In genomic region chr4:134312901-134313300, GRCm38 (mm10) we compare ENCODE assay signal across 16 mouse cellular contexts. TPM values are rescaled to one million over a fixed set of nuclear protein-coding genes. Genes with fewer than 3 reads are reported as not detected.
DNase-seq lines count a peak whose midpoint lies in the region; ATAC-seq and TF ChIP-seq lines count a peak whose summit lies in the region.
"Had no signal": no experiment of that assay in that cellular context is flagged by ENCODE, and none has a peak within 500 bp of the region (broad histone marks: within the 10 kb centered on the region; RNA-seq: fewer than 3 reads in every experiment).

No protein-coding gene starts in this region.

- no peak for TF ChIP-seq POLR2A in thymus, adult 2 months (IDR thresholded peaks at IDR 0.05; ENCODE audit: control insufficient read depth, extremely low read depth, insufficient read depth, low read length, poor library complexity)

- peaks cover 12% of the 10 kb centered on the region; the same call in 1 of the 2 replicates for H3K4me1 ChIP-seq in heart, postnatal 0 days (ENCODE audit: control insufficient read depth, insufficient read depth)
- peaks cover 24% of the 10 kb centered on the region for H3K4me1 ChIP-seq in heart, embryonic 12.5 days (replicated peaks)
- no peaks in the 10 kb centered on the region for H3K4me1 ChIP-seq in midbrain, postnatal 0 days (ENCODE audit: insufficient read depth, low read length)
- peaks cover 2% of the 10 kb centered on the region; the same call in 1 of the 2 replicates for H3K4me1 ChIP-seq in midbrain, embryonic 16.5 days (ENCODE audit: control insufficient read depth, insufficient read depth, low read length)
- H3K4me1 ChIP-seq in thymus, adult 2 months (replicated peaks; ENCODE audit: control insufficient read depth, insufficient read depth, low read length), result no peaks in the 10 kb centered on the region

- TF ChIP-seq CTCF in heart, postnatal 0 days (IDR thresholded peaks at IDR 0.05; ENCODE audit: low read depth), result peak; percentile 34
- TF ChIP-seq CTCF in midbrain, postnatal 0 days (IDR thresholded peaks at IDR 0.05), result peak; percentile 45
- no peak for TF ChIP-seq CTCF in thymus, adult 2 months (IDR thresholded peaks at IDR 0.05; ENCODE audit: borderline replicate concordance, control insufficient read depth, extremely low read depth, insufficient read depth, low read length, poor library complexity)

- peaks cover 5% of the 10 kb centered on the region; the same call in 1 of the 2 replicates for H3K36me3 ChIP-seq in heart, postnatal 0 days (replicated peaks; ENCODE audit: control insufficient read depth, insufficient read depth, low read length)
- peaks cover 8% of the 10 kb centered on the region for H3K36me3 ChIP-seq in heart, embryonic 12.5 days
- H3K36me3 ChIP-seq in midbrain, postnatal 0 days (ENCODE audit: insufficient read depth, low read length), result no peaks in the 10 kb centered on the region
- H3K36me3 ChIP-seq in midbrain, embryonic 16.5 days (ENCODE audit: control insufficient read depth, insufficient read depth, low read length), result no peaks in the 10 kb centered on the region
- no peaks in the 10 kb centered on the region for H3K36me3 ChIP-seq in thymus, adult 2 months (ENCODE audit: control insufficient read depth, insufficient read depth, low read length)
- H3K36me3 ChIP-seq: embryonic facial prominence, embryonic 15.5 days had no signal

- H3K27ac ChIP-seq in heart, postnatal 0 days (ENCODE audit: low read depth), result no peak overlapping the region
- no peak overlapping the region for H3K27ac ChIP-seq in heart, embryonic 12.5 days (ENCODE audit: poor library complexity, severe bottlenecking)
- H3K27ac ChIP-seq in midbrain, postnatal 0 days (ENCODE audit: low read depth, low read length), result no peak overlapping the region
- H3K27ac ChIP-seq in midbrain, embryonic 16.5 days (ENCODE audit: low read length), result no peak overlapping the region
- no peak overlapping the region for H3K27ac ChIP-seq in thymus, adult 2 months (ENCODE audit: control insufficient read depth, insufficient read depth, low read length)
- H3K27ac ChIP-seq: embryonic facial prominence, embryonic 15.5 days had no signal

- no peak for DNase-seq in heart, postnatal 0 days (ENCODE audit: low spot score)
- DNase-seq in midbrain, postnatal 0 days (ENCODE audit: low spot score), result no peak
- peak; percentile 28 for DNase-seq in NIH3T3 (ENCODE audit: low read depth)
- DNase-seq in testis, postnatal 10 days (ENCODE audit: low spot score), result peak; percentile 73
- no peak for DNase-seq in Muller cell, postnatal 12 days (ENCODE audit: inconsistent ontology term)
- DNase-seq in thymus, adult 2 months, result no peak
- DNase-seq: cerebellum, adult 2 months; retina, postnatal 1 day had no signal

- no peaks in the 10 kb centered on the region for H3K9me3 ChIP-seq in heart, postnatal 0 days (replicated peaks; ENCODE audit: control insufficient read depth, low read length)
- H3K9me3 ChIP-seq in heart, embryonic 12.5 days (replicated peaks), result peaks cover 5% of the 10 kb centered on the region
- H3K9me3 ChIP-seq in midbrain, postnatal 0 days (ENCODE audit: low read length), result no peaks in the 10 kb centered on the region
- H3K9me3 ChIP-seq in midbrain, embryonic 16.5 days (replicated peaks; ENCODE audit: control insufficient read depth, low read length, poor library complexity, severe bottlenecking), result no peaks in the 10 kb centered on the region
- H3K9me3 ChIP-seq: embryonic facial prominence, embryonic 15.5 days had no signal

- ATAC-seq in heart, postnatal 0 days (ENCODE audit: insufficient read depth, low read depth), result no peak
- ATAC-seq in heart, embryonic 12.5 days (ENCODE audit: insufficient number of reproducible peaks, low FRiP score), result no peak
- no peak for ATAC-seq in midbrain, postnatal 0 days (ENCODE audit: low FRiP score)
- ATAC-seq in midbrain, embryonic 16.5 days, result no peak

- no peaks in the 10 kb centered on the region for H3K27me3 ChIP-seq in heart, postnatal 0 days (ENCODE audit: control insufficient read depth, insufficient read depth, low read length)
- no peaks in the 10 kb centered on the region for H3K27me3 ChIP-seq in heart, embryonic 12.5 days (replicated peaks)
- H3K27me3 ChIP-seq in midbrain, postnatal 0 days (ENCODE audit: insufficient read depth, low read length), result no peaks in the 10 kb centered on the region
- no peaks in the 10 kb centered on the region for H3K27me3 ChIP-seq in midbrain, embryonic 16.5 days (ENCODE audit: control insufficient read depth, insufficient read depth, low read depth, low read length)
- H3K27me3 ChIP-seq in thymus, adult 2 months (ENCODE audit: control insufficient read depth, insufficient read depth, low read length), result no peaks in the 10 kb centered on the region
- H3K27me3 ChIP-seq: embryonic facial prominence, embryonic 15.5 days had no signal

- H3K9ac ChIP-seq in heart, postnatal 0 days (replicated peaks; ENCODE audit: low read depth, low read length), result no peak overlapping the region
- no peak overlapping the region for H3K9ac ChIP-seq in heart, embryonic 12.5 days
- no peak overlapping the region for H3K9ac ChIP-seq in midbrain, postnatal 0 days (replicated peaks; ENCODE audit: low read length, poor library complexity, severe bottlenecking)
- no peak overlapping the region for H3K9ac ChIP-seq in midbrain, embryonic 16.5 days (ENCODE audit: low read depth, low read length)
- H3K9ac ChIP-seq: embryonic facial prominence, embryonic 15.5 days had no signal

- no peak overlapping the region for H3K4me2 ChIP-seq in heart, postnatal 0 days (ENCODE audit: low read depth, low read length)
- H3K4me2 ChIP-seq in heart, embryonic 12.5 days, result no peak overlapping the region
- no peak overlapping the region for H3K4me2 ChIP-seq in midbrain, postnatal 0 days (ENCODE audit: low read depth, low read length, poor library complexity, severe bottlenecking)
- no peak overlapping the region for H3K4me2 ChIP-seq in midbrain, embryonic 16.5 days (ENCODE audit: low read length)
- H3K4me2 ChIP-seq: embryonic facial prominence, embryonic 15.5 days had no signal

- H3K4me3 ChIP-seq in heart, postnatal 0 days (ENCODE audit: low read depth, low read length), result no peak overlapping the region
- no peak overlapping the region for H3K4me3 ChIP-seq in heart, embryonic 12.5 days
- H3K4me3 ChIP-seq in midbrain, postnatal 0 days (ENCODE audit: low read depth, low read length), result no peak overlapping the region
- H3K4me3 ChIP-seq in midbrain, embryonic 16.5 days (ENCODE audit: low read depth, low read length), result no peak overlapping the region
- no peak overlapping the region for H3K4me3 ChIP-seq in thymus, adult 2 months (ENCODE audit: control insufficient read depth, insufficient read depth, low read length)
- H3K4me3 ChIP-seq: embryonic facial prominence, embryonic 15.5 days; megakaryocyte, embryonic 14.5 days; myocyte had no signal

- 96% methylated on average over 6 of the region's 6 CpGs for WGBS in heart, postnatal 0 days
- 93% methylated on average over 6 of the region's 6 CpGs for WGBS in heart, embryonic 12.5 days
- 97% methylated on average over 6 of the region's 6 CpGs for WGBS in midbrain, postnatal 0 days
- 98% methylated on average over 6 of the region's 6 CpGs for whole genome bisulfite sequencing in midbrain, embryonic 16.5 days
- 97% methylated on average over 6 of the region's 6 CpGs for WGBS in thymus, adult 2 months

- no peak for TF ChIP-seq EP300 in heart, postnatal 0 days (IDR thresholded peaks at IDR 0.05; ENCODE audit: low read depth)

RNA-seq across cellular contexts. Expression of gene Trim63, which starts 2.0 kb away (rescaled TPM):
- 168 and 170 TPM in 2 replicates for total RNA-seq in heart, postnatal 0 days (2014; rRNA removed; ENCODE audit: low replicate concordance)
- polyA plus RNA-seq in heart, postnatal 0 days (2015; fragmentation: Nextera tagmentation; extraction: Ambion mirVana), result 248 and 281 TPM in 2 replicates
- 90.7 and 93.9 TPM in 2 replicates for polyA plus RNA-seq in heart, embryonic 12.5 days (2016; fragmentation: Nextera tagmentation; extraction: Ambion mirVana)
- total RNA-seq in midbrain, postnatal 0 days (2014; rRNA removed), result 1.5 and 2.0 TPM in 2 replicates
- polyA plus RNA-seq in midbrain, postnatal 0 days (2015; fragmentation: Nextera tagmentation; extraction: Ambion mirVana), result 0.49 and 0.73 TPM in 2 replicates
- polyA plus RNA-seq in midbrain, embryonic 16.5 days (2015; fragmentation: Nextera tagmentation; extraction: Ambion mirVana), result 0.45 and 0.62 TPM in 2 replicates
- 0.43 and 5.9 TPM in 2 replicates for polyA plus RNA-seq in thymus, adult 2 months (2012; rRNA removed)
- total RNA-seq: granulocyte monocyte progenitor cell, adult 5-6 weeks; layer of hippocampus, adult 18-20 months had no signal
- polyA plus RNA-seq: intestine, embryonic 14.5 days had no signal

RNA-seq across cellular contexts. Expression of gene Pdik1l, which starts 25.2 kb away (rescaled TPM):
- total RNA-seq in heart, postnatal 0 days (2014; rRNA removed; ENCODE audit: low replicate concordance), result 6.6 and 31.0 TPM in 2 replicates
- polyA plus RNA-seq in heart, postnatal 0 days (2015; fragmentation: Nextera tagmentation; extraction: Ambion mirVana), result 7.7 and 9.4 TPM in 2 replicates
- 14.9 and 18.1 TPM in 2 replicates for polyA plus RNA-seq in heart, embryonic 12.5 days (2016; fragmentation: Nextera tagmentation; extraction: Ambion mirVana)
- total RNA-seq in midbrain, postnatal 0 days (2014; rRNA removed), result 44.8 and 49.7 TPM in 2 replicates
- polyA plus RNA-seq in midbrain, postnatal 0 days (2015; fragmentation: Nextera tagmentation; extraction: Ambion mirVana), result 27.6 and 30.8 TPM in 2 replicates
- polyA plus RNA-seq in midbrain, embryonic 16.5 days (2015; fragmentation: Nextera tagmentation; extraction: Ambion mirVana), result 44.9 and 46.5 TPM in 2 replicates
- polyA plus RNA-seq in thymus, adult 2 months (2012; rRNA removed), result 13.3 and 14.4 TPM in 2 replicates

RNA-seq across cellular contexts. Expression of gene Slc30a2, which starts 30.1 kb away (rescaled TPM):
- total RNA-seq in heart, postnatal 0 days (2014; rRNA removed; ENCODE audit: low replicate concordance), result 0.38 TPM in 1 of 2 replicates, not detected in the other
- 0.16 and 0.33 TPM in 2 replicates for polyA plus RNA-seq in heart, postnatal 0 days (2015; fragmentation: Nextera tagmentation; extraction: Ambion mirVana)
- 0.42 and 0.44 TPM in 2 replicates for polyA plus RNA-seq in heart, embryonic 12.5 days (2016; fragmentation: Nextera tagmentation; extraction: Ambion mirVana)
- total RNA-seq in midbrain, postnatal 0 days (2014; rRNA removed), result not detected in 2 replicates
- polyA plus RNA-seq in midbrain, postnatal 0 days (2015; fragmentation: Nextera tagmentation; extraction: Ambion mirVana), result 0.17 and 0.21 TPM in 2 replicates
- polyA plus RNA-seq in midbrain, embryonic 16.5 days (2015; fragmentation: Nextera tagmentation; extraction: Ambion mirVana), result 0.26 and 0.30 TPM in 2 replicates
- 1.1 and 2.0 TPM in 2 replicates for polyA plus RNA-seq in thymus, adult 2 months (2012; rRNA removed)
- total RNA-seq: granulocyte monocyte progenitor cell, adult 5-6 weeks had no signal

RNA-seq across cellular contexts. Expression of gene Grrp1, which starts 59.0 kb away (rescaled TPM):
- total RNA-seq in heart, postnatal 0 days (2014; rRNA removed; ENCODE audit: low replicate concordance), result 18.4 and 26.1 TPM in 2 replicates
- polyA plus RNA-seq in heart, postnatal 0 days (2015; fragmentation: Nextera tagmentation; extraction: Ambion mirVana), result 6.0 and 6.5 TPM in 2 replicates
- polyA plus RNA-seq in heart, embryonic 12.5 days (2016; fragmentation: Nextera tagmentation; extraction: Ambion mirVana), result 4.5 TPM in 2 replicates
- 18.0 and 27.1 TPM in 2 replicates for total RNA-seq in midbrain, postnatal 0 days (2014; rRNA removed)
- polyA plus RNA-seq in midbrain, postnatal 0 days (2015; fragmentation: Nextera tagmentation; extraction: Ambion mirVana), result 15.7 and 17.8 TPM in 2 replicates
- polyA plus RNA-seq in midbrain, embryonic 16.5 days (2015; fragmentation: Nextera tagmentation; extraction: Ambion mirVana), result 12.9 and 16.2 TPM in 2 replicates
- polyA plus RNA-seq in thymus, adult 2 months (2012; rRNA removed), result 5.2 and 6.6 TPM in 2 replicates
- total RNA-seq: granulocyte monocyte progenitor cell, adult 5-6 weeks had no signal

Comparison
In these comparisons a context has a peak if more than half of its experiments do, and no peak if none do; other contexts are left out.
1. DNase-seq: peak in NIH3T3 (single experiment) and testis, postnatal 10 days (single experiment); none in heart, postnatal 0 days (single experiment), midbrain, postnatal 0 days (single experiment), Muller cell, postnatal 12 days (single experiment) and thymus, adult 2 months (single experiment).
2. RNA of gene Trim63, which starts 2.0 kb away (polyA plus RNA-seq): 248 to 281 TPM in heart, postnatal 0 days and 90.7 to 93.9 TPM in heart, embryonic 12.5 days; 0.43 to 5.9 TPM in thymus, adult 2 months, 0.49 to 0.73 TPM in midbrain, postnatal 0 days and 0.45 to 0.62 TPM in midbrain, embryonic 16.5 days; every median in the first group is over 10 times any median in the second.